ENCODE assay signal across 9 mouse cellular contexts in genomic region chr6:38145463-38146065, GRCm38 (mm10). TPM values are rescaled to one million over a fixed set of nuclear protein-coding genes. Genes with fewer than 3 reads are reported as not detected.
DNase-seq lines count a peak whose midpoint lies in the region; ATAC-seq lines count a peak whose summit lies in the region.
"Had no signal": no experiment of that assay in that cellular context is flagged by ENCODE, and none has a peak within 500 bp of the region (broad histone marks: within the 10 kb centered on the region; RNA-seq: fewer than 3 reads in every experiment).

No protein-coding gene starts in this region.

- H3K4me1 ChIP-seq in embryonic facial prominence, embryonic 12.5 days, result peaks cover 17% of the 10 kb centered on the region
- no peaks in the 10 kb centered on the region for H3K4me1 ChIP-seq in hindbrain, embryonic 14.5 days (replicated peaks; ENCODE audit: control insufficient read depth, insufficient read depth, low read length)
- peaks cover 35% of the 10 kb centered on the region for H3K4me1 ChIP-seq in limb, embryonic 13.5 days

- peak overlapping the region; percentile 51; the same call in 1 of the 2 replicates for H3K27ac ChIP-seq in embryonic facial prominence, embryonic 12.5 days
- 0 out of 2 replicates have a peak overlapping the region, but pooled peaks have one; percentile 14 for H3K27ac ChIP-seq in hindbrain, embryonic 14.5 days
- H3K27ac ChIP-seq in limb, embryonic 13.5 days, result peak overlapping the region; percentile 91

- peak; percentile 65 to 77 for DNase-seq in left cerebral cortex, postnatal 14 days (ENCODE audit: low spot score in 2 of 2)
- no peak for DNase-seq in left cerebral cortex, postnatal 4 days
- DNase-seq in hindbrain, embryonic 14.5 days (ENCODE audit: low spot score), result no peak
- no peak for DNase-seq in natural killer cell, adult 2 months (ENCODE audit: low spot score in 2 of 2)
- no peak for DNase-seq in retina, embryonic 14.5 days (ENCODE audit: low spot score)
- no peak for DNase-seq in right cerebral cortex, postnatal 4 days

- no peaks in the 10 kb centered on the region for H3K27me3 ChIP-seq in embryonic facial prominence, embryonic 12.5 days
- H3K27me3 ChIP-seq in hindbrain, embryonic 14.5 days (ENCODE audit: control insufficient read depth, insufficient read depth, low read length), result no peaks in the 10 kb centered on the region
- no peaks in the 10 kb centered on the region for H3K27me3 ChIP-seq in limb, embryonic 13.5 days

- intact Hi-C loops in left cerebral cortex, postnatal 14 days (cut with DNase I), result no loop called here
- intact Hi-C loops in left cerebral cortex, postnatal 4 days (cut with DNase I), result no loop called here

- no peak overlapping the region for H3K4me3 ChIP-seq in embryonic facial prominence, embryonic 12.5 days
- no peak overlapping the region for H3K4me3 ChIP-seq in hindbrain, embryonic 14.5 days (replicated peaks; ENCODE audit: low read length)
- H3K4me3 ChIP-seq in limb, embryonic 13.5 days, result no peak overlapping the region

- H3K9ac ChIP-seq in embryonic facial prominence, embryonic 12.5 days, result no peak overlapping the region
- no peak overlapping the region for H3K9ac ChIP-seq in hindbrain, embryonic 14.5 days
- no peak overlapping the region for H3K9ac ChIP-seq in limb, embryonic 13.5 days

- no peak for ATAC-seq in embryonic facial prominence, embryonic 12.5 days (ENCODE audit: insufficient number of reproducible peaks, insufficient read depth, low FRiP score, low TSS enrichment)
- no peak for ATAC-seq in hindbrain, embryonic 14.5 days (ENCODE audit: low FRiP score)
- ATAC-seq in limb, embryonic 13.5 days (ENCODE audit: low FRiP score, low read depth), result no peak

- no peaks in the 10 kb centered on the region for H3K9me3 ChIP-seq in embryonic facial prominence, embryonic 12.5 days
- H3K9me3 ChIP-seq in hindbrain, embryonic 14.5 days (ENCODE audit: control insufficient read depth, low read length), result no peaks in the 10 kb centered on the region
- no peaks in the 10 kb centered on the region for H3K9me3 ChIP-seq in limb, embryonic 13.5 days

- WGBS in embryonic facial prominence, embryonic 12.5 days, result 57% methylated on average over 8 of the region's 8 CpGs
- WGBS in hindbrain, embryonic 14.5 days, result 65% methylated on average over 8 of the region's 8 CpGs
- 69% methylated on average over 8 of the region's 8 CpGs for WGBS in limb, embryonic 13.5 days

- H3K4me2 ChIP-seq in embryonic facial prominence, embryonic 12.5 days (replicated peaks), result no peak overlapping the region
- no peak overlapping the region for H3K4me2 ChIP-seq in hindbrain, embryonic 14.5 days (replicated peaks)
- H3K4me2 ChIP-seq in limb, embryonic 13.5 days (replicated peaks), result no peak overlapping the region

- H3K36me3 ChIP-seq in embryonic facial prominence, embryonic 12.5 days, result peaks cover 56% of the 10 kb centered on the region
- H3K36me3 ChIP-seq in hindbrain, embryonic 14.5 days (replicated peaks; ENCODE audit: control insufficient read depth, insufficient read depth), result peaks cover 84% of the 10 kb centered on the region
- peaks cover 57% of the 10 kb centered on the region for H3K36me3 ChIP-seq in limb, embryonic 13.5 days

RNA-seq across cellular contexts. Expression of gene Atp6v0a4, which starts 21.2 kb away (rescaled TPM):
- total RNA-seq in left cerebral cortex, postnatal 14 days (2021), result 1 to 10 TPM; 5.1 to 6.0 TPM
- total RNA-seq in left cerebral cortex, postnatal 4 days (2021), result 1 to 10 TPM; 3.0 to 3.2 TPM
- 0.22 and 0.36 TPM in 2 replicates for polyA plus RNA-seq in embryonic facial prominence, embryonic 12.5 days (2016; fragmentation: Nextera tagmentation; extraction: Ambion mirVana)
- 0.09 and 0.26 TPM in 2 replicates for polyA plus RNA-seq in hindbrain, embryonic 14.5 days (2014; fragmentation: Nextera tagmentation; extraction: Ambion mirVana)
- 0.29 and 0.78 TPM in 2 replicates for polyA plus RNA-seq in limb, embryonic 13.5 days (2015; fragmentation: Nextera tagmentation; extraction: Ambion mirVana)

RNA-seq across cellular contexts. Expression of gene Tmem213, which starts 36.5 kb away (rescaled TPM):
- not detected for total RNA-seq in left cerebral cortex, postnatal 14 days (2021)
- not detected for total RNA-seq in left cerebral cortex, postnatal 4 days (2021)
- 0.52 TPM in 1 of 2 replicates, not detected in the other for polyA plus RNA-seq in embryonic facial prominence, embryonic 12.5 days (2016; fragmentation: Nextera tagmentation; extraction: Ambion mirVana)
- not detected in 2 replicates for polyA plus RNA-seq in hindbrain, embryonic 14.5 days (2014; fragmentation: Nextera tagmentation; extraction: Ambion mirVana)
- 0.33 and 0.65 TPM in 2 replicates for polyA plus RNA-seq in limb, embryonic 13.5 days (2015; fragmentation: Nextera tagmentation; extraction: Ambion mirVana)
- polyA plus RNA-seq: spleen, adult 2 months had no signal

Comparison
In these comparisons a context has a peak if more than half of its experiments do, and no peak if none do; other contexts are left out.
1. DNase-seq: peak in left cerebral cortex, postnatal 14 days (2 of 2); none in left cerebral cortex, postnatal 4 days (single experiment), hindbrain, embryonic 14.5 days (single experiment), natural killer cell, adult 2 months (0 of 2), retina, embryonic 14.5 days (single experiment) and right cerebral cortex, postnatal 4 days (single experiment).
2. H3K27ac ChIP-seq: peak in every context shown above with its lines; median percentile 91 in limb, embryonic 13.5 days; 51 in embryonic facial prominence, embryonic 12.5 days; 14 in hindbrain, embryonic 14.5 days.